Mouse (Mus musculus) lung, embryonic 16.5 days (tissue): ENCODE data around the gene Tbccd1. TPM values are rescaled to one million over a fixed set of nuclear protein-coding genes. Genes with fewer than 3 reads are reported as not detected.

Source experiments
- ATAC-seq: fragments of 200-750 bp; cut with Nextera tagmentation; 2 replicates; pipeline ENCODE4 v1.8.0; 2017; ENCODE audit warnings: low read depth, mild to moderate bottlenecking, moderate library complexity
- H3K27ac ChIP-seq: fragments of 300-500 bp; sonication (generic); 2 replicates; pipeline ENCODE4 v1.5.1; 2014; ENCODE audit warnings: mild to moderate bottlenecking, control low read depth, low read length
- H3K27me3 ChIP-seq: fragments of 300-500 bp; sonication (generic); 2 replicates; pipeline ENCODE4 v1.6.1; 2014; ENCODE audit warnings: low read depth, low read length, mixed read lengths; ENCODE audit not compliant: control insufficient read depth, insufficient read depth
- H3K36me3 ChIP-seq: fragments of 300-500 bp; sonication (generic); 2 replicates; pipeline ENCODE4 v1.6.1; 2014; ENCODE audit warnings: low read length; ENCODE audit not compliant: control insufficient read depth, insufficient read depth
- H3K4me1 ChIP-seq: fragments of 300-500 bp; sonication (generic); replicated peaks from 2 replicates; pipeline ENCODE4 v1.6.1; 2014; ENCODE audit warnings: low read length, mixed read lengths; ENCODE audit not compliant: control insufficient read depth, insufficient read depth
- H3K4me2 ChIP-seq: fragments of 300-500 bp; sonication (generic); 2 replicates; pipeline ENCODE4 v1.6.1; 2014; ENCODE audit warnings: low read depth, low read length, control low read depth
- H3K4me3 ChIP-seq: fragments of 300-500 bp; sonication (generic); 2 replicates; pipeline ENCODE4 v1.5.1; 2014; ENCODE audit warnings: mild to moderate bottlenecking, low read length, control low read depth
- H3K9ac ChIP-seq: fragments of 300-500 bp; sonication (generic); 2 replicates; pipeline ENCODE4 v1.6.1; 2014; ENCODE audit warnings: low read length, control low read depth
- H3K9me3 ChIP-seq: fragments of 300-500 bp; sonication (generic); 2 replicates; pipeline ENCODE4 v1.6.1; 2016; ENCODE audit warnings: low read length; ENCODE audit not compliant: control insufficient read depth
- WGBS: fragments of 180-500 bp; shearing (Covaris S2); extraction: QIAGEN DNeasy Blood & Tissue Kit; methylation state at CpG from one replicate; pipeline ENCODE4 v1.1.7; 2014; 5-methylcytosine and 5-hydroxymethylcytosine counted together
- polyA plus RNA-seq: library from polyadenylated mRNA; unstranded; fragments of >200 nt; fragmentation: Nextera tagmentation; extraction: Ambion mirVana; gene quantifications from 2 replicates; pipeline ENCODE4 v1.2.1, GENCODE M21; 2015

Tbccd1 gene
- polyA plus RNA-seq, 1 experiment from 2014 or later: 27.4 TPM

- Histone ChIP-seq H3K9me3 (no peaks in the 10 kb centered on the region), H3K9ac (no peak overlapping the region), H3K4me2 (no peak overlapping the region), H3K36me3 (no peaks in the 10 kb centered on the region), H3K27me3 (no peaks in the 10 kb centered on the region), H3K4me1 (no peaks in the 10 kb centered on the region), H3K27ac (no peak overlapping the region), H3K4me3 (no peak overlapping the region)
- 61% methylated on average over 4 of the region's 4 CpGs for WGBS
- no peak for ATAC-seq
Observed at GRCm38 (mm10) chr16:22888835-22889234, 31.4 kb upstream of the Tbccd1 start.

DNA sequence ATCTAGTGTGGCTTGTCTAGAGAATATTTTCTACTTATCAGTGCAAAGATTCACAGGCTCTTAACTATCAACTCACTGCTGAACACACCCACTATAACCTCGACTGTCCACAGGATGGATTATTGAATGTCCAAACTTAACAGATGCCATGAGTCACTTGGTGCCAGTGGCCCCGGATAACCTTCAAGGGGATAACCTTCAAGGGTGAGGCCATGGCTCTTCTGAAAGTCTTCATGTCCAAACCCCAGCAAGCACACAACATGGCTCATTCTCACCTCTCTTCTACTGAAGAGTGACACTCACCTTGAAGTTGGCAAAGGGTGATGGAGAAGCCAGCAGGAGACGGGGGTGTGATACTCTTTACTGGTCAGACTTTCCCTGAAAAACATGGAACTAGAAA, 29.3 kb upstream of the Tbccd1 start:
- no peak overlapping the region for H3K4me3 ChIP-seq
- H3K4me2 ChIP-seq: no peak overlapping the region
- H3K9ac ChIP-seq: no peak overlapping the region
- H3K27me3 ChIP-seq: no peaks in the 10 kb centered on the region
- H3K4me1 ChIP-seq: no peaks in the 10 kb centered on the region
- WGBS: 58% methylated on average over 3 of the region's 3 CpGs
- no peaks in the 10 kb centered on the region for H3K36me3 ChIP-seq
- no peak overlapping the region for H3K27ac ChIP-seq
- H3K9me3 ChIP-seq: no peaks in the 10 kb centered on the region
- ATAC-seq: no peak

- WGBS: 23% methylated on average over 4 of the region's 4 CpGs
- H3K36me3 ChIP-seq: no peaks in the 10 kb centered on the region
- no peaks in the 10 kb centered on the region for H3K27me3 ChIP-seq
- ATAC-seq: no peak
- no peak overlapping the region for H3K27ac ChIP-seq
- no peak overlapping the region for H3K4me3 ChIP-seq
- H3K4me1 ChIP-seq: no peaks in the 10 kb centered on the region
- H3K4me2 ChIP-seq: no peak overlapping the region
- no peaks in the 10 kb centered on the region for H3K9me3 ChIP-seq
- H3K9ac ChIP-seq: no peak overlapping the region
Observed at GRCm38 (mm10) chr16:22885356-22885755, 27.9 kb upstream of the Tbccd1 start.

- Histone ChIP-seq H3K27ac (no peak overlapping the region), H3K4me1 (no peaks in the 10 kb centered on the region), H3K4me3 (no peak overlapping the region), H3K4me2 (no peak overlapping the region), H3K27me3 (no peaks in the 10 kb centered on the region), H3K9me3 (no peaks in the 10 kb centered on the region), H3K9ac (no peak overlapping the region), H3K36me3 (no peaks in the 10 kb centered on the region)
- ATAC-seq: no peak
- WGBS: 71% methylated on average over 5 of the region's 5 CpGs
Observed at GRCm38 (mm10) chr16:22883441-22883840, 26.0 kb upstream of the Tbccd1 start.

- Histone ChIP-seq H3K36me3 (no peaks in the 10 kb centered on the region), H3K4me3 (no peak overlapping the region), H3K27ac (no peak overlapping the region), H3K9me3 (no peaks in the 10 kb centered on the region), H3K9ac (no peak overlapping the region), H3K27me3 (no peaks in the 10 kb centered on the region), H3K4me1 (no peaks in the 10 kb centered on the region), H3K4me2 (no peak overlapping the region)
- ATAC-seq: no peak
- 43% methylated on average over 4 of the region's 4 CpGs for WGBS
Observed at GRCm38 (mm10) chr16:22881487-22881886, 24.0 kb upstream of the Tbccd1 start.

GRCm38 (mm10) chr16:22880900-22881299, 23.4 kb upstream of the Tbccd1 start:
- Histone ChIP-seq H3K27ac (no peak overlapping the region), H3K27me3 (no peaks in the 10 kb centered on the region), H3K9me3 (no peaks in the 10 kb centered on the region), H3K9ac (no peak overlapping the region), H3K4me1 (no peaks in the 10 kb centered on the region), H3K4me3 (no peak overlapping the region), H3K36me3 (no peaks in the 10 kb centered on the region), H3K4me2 (no peak overlapping the region)
- no peak for ATAC-seq
- 22% methylated on average over 6 of the region's 6 CpGs for WGBS

GRCm38 (mm10) chr16:22879945-22880595, 22.6 kb upstream of the Tbccd1 start:
- Histone ChIP-seq H3K4me3 (no peak overlapping the region), H3K4me2 (no peak overlapping the region), H3K36me3 (no peaks in the 10 kb centered on the region), H3K9ac (no peak overlapping the region), H3K4me1 (no peaks in the 10 kb centered on the region), H3K27ac (no peak overlapping the region), H3K27me3 (no peaks in the 10 kb centered on the region), H3K9me3 (no peaks in the 10 kb centered on the region)
- WGBS: 54% methylated on average over 7 of the region's 7 CpGs
- ATAC-seq: no peak

GRCm38 (mm10) chr16:22878716-22879115, 21.2 kb upstream of the Tbccd1 start:
- Histone ChIP-seq H3K27ac (no peak overlapping the region), H3K27me3 (no peaks in the 10 kb centered on the region), H3K4me3 (no peak overlapping the region), H3K36me3 (no peaks in the 10 kb centered on the region), H3K9ac (no peak overlapping the region), H3K4me2 (no peak overlapping the region), H3K4me1 (no peaks in the 10 kb centered on the region), H3K9me3 (no peaks in the 10 kb centered on the region)
- no peak for ATAC-seq
- WGBS: 64% methylated on average over 7 of the region's 7 CpGs

- H3K9ac ChIP-seq: no peak overlapping the region
- no peaks in the 10 kb centered on the region for H3K27me3 ChIP-seq
- ATAC-seq: no peak
- H3K4me3 ChIP-seq: no peak overlapping the region
- H3K4me2 ChIP-seq: no peak overlapping the region
- no peaks in the 10 kb centered on the region for H3K9me3 ChIP-seq
- WGBS: 69% methylated on average over 11 of the region's 11 CpGs
- H3K27ac ChIP-seq: no peak overlapping the region
- H3K4me1 ChIP-seq: no peaks in the 10 kb centered on the region
- no peaks in the 10 kb centered on the region for H3K36me3 ChIP-seq
Observed at GRCm38 (mm10) chr16:22877660-22878390, 20.4 kb upstream of the Tbccd1 start.
